Mouse (Mus musculus): ENCODE measurements around the gene Rbm43.
A peak's percentile ranks its signal among the peaks of the same experiment; 100 is the strongest.

DNA sequence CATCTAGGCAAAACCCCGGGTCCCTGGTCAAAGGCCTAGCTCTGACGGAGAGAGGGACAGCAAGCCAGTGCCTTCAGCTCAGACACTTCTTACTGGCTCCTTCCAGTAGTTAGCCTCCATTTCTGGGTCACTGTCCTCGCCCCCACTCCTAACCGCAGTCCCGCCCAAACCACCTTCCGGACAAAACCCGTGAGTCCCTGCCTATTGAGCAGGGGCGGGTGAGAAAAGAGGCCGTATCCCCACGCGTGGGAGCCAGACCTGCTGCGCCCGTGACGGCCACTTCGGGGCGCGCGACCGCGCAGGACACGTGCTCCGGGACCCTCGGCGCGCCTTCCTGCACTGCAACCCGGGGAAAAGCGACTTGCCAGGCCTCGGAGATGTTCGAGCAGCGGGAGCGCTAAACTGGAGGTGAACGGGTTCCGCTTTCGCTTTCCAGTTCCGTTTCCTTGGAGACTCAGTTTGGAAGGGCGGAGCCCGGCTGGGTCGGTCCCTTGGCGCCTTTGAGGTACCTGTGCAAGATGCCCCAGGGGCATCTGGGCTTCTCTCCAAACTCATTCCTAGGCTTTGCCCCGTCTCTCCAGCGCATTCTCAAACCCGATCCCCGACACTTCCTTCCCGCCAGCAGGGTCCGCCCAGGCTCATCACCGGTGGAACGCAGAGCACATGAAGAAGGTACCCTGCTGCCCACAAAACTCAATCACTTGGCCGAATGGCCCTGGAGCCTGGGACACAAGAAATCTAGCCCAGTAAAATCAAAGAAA is at the start of gene Rbm43:
- TF ChIP-seq CTCF (IDR thresholded peaks at IDR 0.05; ENCODE audit: control insufficient read depth, insufficient read depth, insufficient replicate concordance, low read depth, low read length) (no peak), POLR2A (IDR thresholded peaks at IDR 0.05; ENCODE audit: control insufficient read depth, low read depth, low read length) (peak; percentile 20; the same call in 1 of the 2 replicates)
